Mouse (Mus musculus) urinary bladder, adult 2 months (tissue): ENCODE measurements at regions not wholly inside any gene's neighbourhood (a gene's known extent, or its start where the extent isn't known, plus 50 kb on each side); places are given as distances from the start of the nearest gene placed in this dataset.
"Not testable (repeated sequence)": the region's sequence is repeated elsewhere in the genome, so short reads cannot be mapped to it uniquely, and the experiment has no call there.

Source experiments
- DNase-seq: peaks from one replicate; pipeline ENCODE4 v3.0.0; 2022; ENCODE audit warnings: low spot score

DNA sequence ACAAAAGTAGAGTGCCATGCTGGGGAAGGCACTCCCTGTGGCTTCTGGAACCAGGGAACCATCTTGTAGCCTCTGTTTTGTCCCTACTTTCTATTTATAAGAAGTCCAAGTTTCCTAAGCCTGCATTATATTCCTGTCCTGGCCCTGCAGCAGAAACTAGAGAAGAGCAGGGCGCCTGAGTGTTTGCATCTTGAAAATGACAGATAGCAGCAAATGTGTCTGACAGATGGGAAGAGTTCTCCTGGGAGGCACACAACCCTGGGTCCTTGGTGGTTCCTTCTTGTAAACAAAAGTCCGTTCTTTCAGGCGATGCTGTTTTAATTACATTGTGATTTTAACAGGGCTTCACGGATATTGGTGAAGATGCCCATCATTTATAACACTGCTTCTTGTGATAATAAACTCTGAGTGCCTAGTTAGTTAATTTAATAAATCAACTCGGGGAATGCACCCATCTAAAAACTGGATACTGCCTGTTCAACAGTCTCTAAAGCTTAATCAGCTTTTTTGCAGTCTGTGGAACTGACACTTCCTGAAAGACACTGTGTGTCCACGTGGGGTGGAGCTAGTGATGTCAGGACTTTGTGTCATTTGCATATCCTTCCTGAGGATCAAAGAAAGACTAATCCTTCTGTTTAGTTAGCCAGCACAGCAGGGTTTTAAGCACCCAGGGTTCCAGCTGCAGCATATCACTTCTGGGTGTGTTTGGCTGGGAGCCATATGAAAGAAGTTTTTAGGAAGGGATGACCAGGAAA is 188.3 kb upstream of the Ccdc54 start:
- DNase-seq = no peak

DNA sequence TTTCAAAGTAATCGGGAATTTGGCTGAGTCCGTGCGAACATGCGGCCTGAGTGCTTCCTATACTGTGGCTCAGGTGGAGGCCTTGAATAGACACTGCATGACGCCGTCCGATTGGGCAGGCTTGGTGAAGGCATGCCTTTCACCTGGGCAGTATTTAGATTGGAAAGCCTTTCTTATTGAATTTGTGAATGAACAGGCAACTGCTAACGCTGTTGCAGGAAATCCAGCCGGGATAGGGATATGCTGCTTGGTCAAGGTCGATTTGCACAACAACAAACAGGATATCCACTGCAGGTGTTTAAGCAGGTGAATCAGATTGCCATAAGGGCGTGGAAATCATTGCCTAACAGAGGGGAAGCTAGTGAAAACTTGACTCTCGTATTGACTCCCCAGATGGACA is 183.7 kb upstream of the Ccdc54 start:
- DNase-seq = not testable (repeated sequence)

- no peak for DNase-seq
Measured at GRCm38 (mm10) chr16:50766055-50766770, 175.3 kb upstream of the Ccdc54 start.

- no peak for DNase-seq
Measured at GRCm38 (mm10) chr16:50762096-50762495, 171.1 kb upstream of the Ccdc54 start.

GRCm38 (mm10) chr16:50759979-50760378 is 169.0 kb upstream of the Ccdc54 start:
- DNase-seq = no peak

DNA sequence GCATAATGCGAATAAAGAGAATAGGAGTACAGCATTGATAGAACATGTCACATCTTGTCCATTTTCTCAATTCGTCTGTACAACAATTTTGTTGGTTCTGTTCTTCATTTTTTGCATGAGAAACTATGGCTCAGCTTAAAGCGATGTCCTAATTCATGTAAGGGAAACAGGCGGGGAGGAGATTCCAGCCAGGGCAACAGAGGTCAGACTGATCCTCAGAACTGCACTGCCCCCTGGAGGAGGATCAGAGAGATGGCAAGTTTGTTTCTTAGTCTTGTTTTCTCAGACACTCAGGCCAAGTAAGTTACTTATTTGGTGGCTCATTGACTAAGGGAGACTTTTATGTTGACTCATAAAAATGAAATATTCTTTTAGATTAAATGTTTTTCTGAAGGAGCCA is 165.7 kb upstream of the Ccdc54 start:
- DNase-seq = no peak

- DNase-seq = no peak
Measured at GRCm38 (mm10) chr16:50753612-50754389, 162.8 kb upstream of the Ccdc54 start.

DNA sequence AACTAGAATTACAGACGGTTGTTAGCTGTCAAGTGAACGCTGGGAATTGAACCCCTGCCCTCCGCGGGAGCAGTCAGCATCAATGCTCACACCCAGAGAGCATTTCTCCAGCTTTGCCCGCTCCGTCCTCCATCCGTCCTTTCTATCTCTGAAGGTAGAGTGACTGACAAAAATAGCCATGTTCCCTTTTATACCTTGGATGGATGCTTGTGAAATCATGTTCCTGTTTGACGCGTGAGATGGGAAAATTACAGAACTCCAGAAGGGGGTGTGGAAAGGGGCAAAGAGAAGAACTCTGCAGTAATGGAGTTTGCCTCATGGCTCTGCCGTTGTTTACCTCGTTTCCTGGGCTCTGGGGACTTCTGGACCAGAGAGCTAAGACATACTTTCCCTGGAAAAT is 162.1 kb upstream of the Ccdc54 start:
- DNase-seq = no peak

DNA sequence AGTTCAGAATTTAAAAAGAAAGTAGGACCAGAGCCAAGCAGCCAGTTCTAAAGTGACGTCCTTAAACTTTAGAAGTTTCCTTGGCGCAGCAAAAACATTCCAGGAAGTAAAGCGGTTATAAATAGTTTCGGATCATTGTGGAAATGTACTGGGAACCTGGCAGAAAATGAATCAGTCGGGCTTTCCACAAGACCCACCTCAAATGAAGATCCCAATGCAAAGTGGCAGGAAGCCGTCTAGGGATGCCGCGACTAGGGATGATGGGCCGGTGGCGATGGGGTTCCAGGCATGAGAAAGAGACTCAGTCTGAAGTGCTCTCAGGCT is 161.3 kb upstream of the Ccdc54 start:
- no peak for DNase-seq

DNA sequence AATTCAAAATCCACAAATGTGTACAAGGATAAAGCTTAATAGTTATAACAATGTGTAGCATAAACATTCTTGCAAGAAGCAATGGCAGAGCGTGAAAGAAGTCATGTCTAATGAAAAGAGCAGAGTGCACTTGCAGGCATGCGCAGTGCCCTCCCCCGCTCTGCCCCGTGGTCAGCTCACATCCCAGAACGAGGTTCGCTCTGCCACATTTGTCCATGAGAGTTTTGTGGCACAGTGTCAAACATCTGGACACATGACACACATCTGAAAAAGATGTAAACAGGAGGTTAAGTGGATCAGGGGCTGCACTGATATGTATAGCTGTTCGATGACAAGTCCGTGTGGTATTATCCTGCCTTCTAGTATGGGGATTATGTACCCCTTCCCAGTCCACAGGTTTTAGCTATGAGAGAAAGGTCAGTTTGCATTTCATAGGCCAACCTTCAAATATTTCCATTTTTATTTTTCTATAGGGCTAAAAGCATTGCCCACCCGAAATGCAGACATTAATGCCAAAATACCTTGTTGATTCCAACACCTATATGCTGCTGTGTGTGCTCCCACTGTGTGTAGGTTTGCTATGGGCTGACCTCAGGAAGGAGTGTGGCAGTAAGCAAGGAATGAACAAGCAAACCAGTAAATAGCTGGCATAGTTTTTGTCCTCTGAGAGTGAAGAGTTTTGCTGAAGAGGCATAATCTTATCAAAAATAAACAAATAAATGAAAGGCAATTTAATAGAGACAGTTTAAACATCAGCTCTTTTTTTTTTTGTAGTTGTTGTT is 160.7 kb upstream of the Ccdc54 start:
- no peak for DNase-seq

GRCm38 (mm10) chr16:50747698-50748097 is 156.7 kb upstream of the Ccdc54 start:
- DNase-seq = no peak

DNA sequence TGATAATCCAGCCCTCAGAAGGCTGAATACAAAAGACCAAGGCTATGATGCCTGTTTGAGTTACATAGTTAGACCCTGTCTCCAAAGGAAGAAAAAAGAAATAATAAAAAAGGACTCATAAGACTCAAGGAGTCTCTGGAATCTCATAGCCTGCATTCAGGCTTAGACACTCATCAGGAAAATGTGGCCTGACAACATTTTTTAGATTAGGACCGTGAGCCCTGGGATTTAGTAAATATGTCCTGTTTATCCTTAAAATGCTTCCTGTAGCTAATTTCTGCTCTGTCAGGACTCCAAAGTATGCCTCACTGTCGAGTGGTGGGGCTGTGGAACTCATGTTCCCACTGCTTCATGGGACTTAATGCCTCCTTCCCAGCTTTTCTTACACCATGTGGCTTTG is 154.8 kb upstream of the Ccdc54 start:
- no peak for DNase-seq

GRCm38 (mm10) chr16:50737396-50737843 is 146.5 kb upstream of the Ccdc54 start:
- DNase-seq = no peak

GRCm38 (mm10) chr16:50736151-50737047 is 145.4 kb upstream of the Ccdc54 start:
- DNase-seq = peak; percentile 75

- DNase-seq = no peak
Measured at GRCm38 (mm10) chr16:50733359-50733758, 142.4 kb upstream of the Ccdc54 start.

DNA sequence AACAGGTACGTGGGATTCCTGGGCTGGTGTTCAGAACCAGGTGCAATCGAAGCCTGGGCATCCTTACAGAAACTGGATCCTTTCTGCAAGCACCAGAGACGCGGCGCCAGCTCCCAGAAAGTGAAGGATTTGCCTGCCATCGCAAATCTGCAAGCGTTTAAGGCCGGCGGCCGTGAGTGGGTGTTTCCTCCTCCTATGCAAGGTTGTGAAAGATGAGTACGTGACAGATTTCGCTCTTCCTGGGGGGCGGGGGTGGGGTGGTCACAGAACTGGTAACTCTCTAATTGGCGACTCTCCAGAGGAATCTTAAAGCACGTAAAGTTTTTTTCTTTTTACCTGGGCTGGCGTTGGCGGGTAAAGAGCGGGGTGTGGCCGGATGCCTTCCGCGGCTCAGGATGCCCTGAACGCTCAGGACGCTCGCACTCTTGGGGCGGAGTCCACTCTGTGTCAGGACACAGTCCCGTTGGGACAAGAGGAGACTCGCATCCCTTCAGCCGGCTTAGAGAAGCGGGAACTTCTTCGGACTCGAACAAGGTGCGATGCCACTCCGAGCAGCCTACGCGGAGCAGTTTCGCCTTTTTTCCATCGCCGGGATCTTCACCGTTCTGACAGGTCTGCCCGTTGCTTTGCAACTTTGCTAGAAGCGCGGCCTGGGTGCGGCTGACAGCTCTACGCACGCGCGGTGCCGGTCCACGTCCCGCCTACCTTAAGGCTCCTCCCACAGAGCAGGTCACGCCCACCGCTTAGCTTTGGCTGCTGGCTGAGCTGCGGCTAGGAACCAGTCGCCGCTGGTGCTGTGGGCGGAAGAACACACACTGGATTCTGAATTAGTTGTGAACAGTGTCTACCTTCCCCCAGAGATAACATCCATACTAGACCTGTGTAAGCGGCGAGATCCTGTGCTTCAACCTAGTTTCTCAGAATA is 141.4 kb upstream of the Ccdc54 start:
- peak; percentile 72 for DNase-seq

GRCm38 (mm10) chr16:50729341-50729740 is 138.4 kb upstream of the Ccdc54 start:
- DNase-seq = no peak

- DNase-seq = no peak
Measured at GRCm38 (mm10) chr16:50723144-50723543, 132.2 kb upstream of the Ccdc54 start.

DNA sequence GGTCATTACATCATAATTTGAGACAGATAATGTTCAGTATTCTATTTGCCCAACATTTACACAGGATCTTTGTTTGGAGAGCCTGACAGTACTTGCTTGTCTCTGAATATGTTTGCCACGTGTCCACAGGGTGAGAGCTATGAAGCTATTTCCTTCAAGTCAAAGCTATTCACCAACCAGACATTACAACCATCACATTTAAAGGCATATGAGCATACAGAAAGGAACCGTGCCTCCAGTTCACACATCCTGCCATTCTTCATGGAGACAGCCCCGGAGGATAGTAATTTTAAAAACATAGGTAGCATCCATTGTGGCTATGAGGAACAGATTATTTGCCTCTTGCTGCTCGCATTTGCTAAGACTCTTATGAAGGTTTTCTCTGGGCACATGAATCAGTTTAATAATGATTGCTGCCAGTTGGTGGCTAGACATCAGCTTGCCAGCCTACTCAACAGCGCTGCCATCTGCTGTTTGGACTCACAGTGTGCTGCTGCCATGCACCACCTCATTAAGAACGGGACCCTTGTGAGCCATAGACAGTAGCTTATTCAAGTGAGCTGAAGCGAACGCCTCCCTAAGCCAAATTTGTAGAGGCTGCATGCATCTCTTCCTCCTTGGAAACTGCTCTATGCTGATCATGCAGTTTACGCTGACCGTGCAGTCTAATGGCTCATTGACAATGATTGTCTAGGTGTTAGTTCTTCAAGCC is 126.5 kb upstream of the Ccdc54 start:
- no peak for DNase-seq
